Mouse (Mus musculus): Measurements from ENCODE around the gene 9130213A22Rik. TPM values are rescaled to one million over a fixed set of nuclear protein-coding genes. Genes with fewer than 3 reads are reported as not detected.

9130213A22Rik gene
- polyA plus RNA-seq, 1 experiment = 0.74 TPM

DNA sequence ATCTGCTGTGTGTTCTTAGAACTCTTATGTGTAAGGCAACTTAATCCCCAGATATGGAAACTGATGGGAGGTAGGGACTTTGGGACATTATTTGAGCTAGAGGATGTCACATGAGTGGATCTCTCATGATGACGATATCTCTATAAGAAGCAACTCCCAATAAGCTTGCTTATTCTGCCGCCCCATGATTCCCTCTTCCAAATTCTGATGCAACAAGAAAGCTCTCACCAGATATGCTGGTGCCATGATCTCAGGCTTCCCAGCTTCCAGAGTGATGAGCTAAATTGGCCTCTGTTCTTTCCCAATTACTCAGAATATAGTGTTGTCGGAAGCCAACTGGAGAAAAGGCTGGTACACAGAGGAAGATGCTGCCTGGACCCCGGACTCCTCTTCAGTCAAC is 10.5 kb downstream of the 9130213A22Rik start:
- 80% methylated on average over 4 of the region's 4 CpGs for WGBS
- Histone ChIP-seq H3K4me3 (ENCODE audit: insufficient read depth, low read depth, low read length) (no peak overlapping the region), H3K4me1 (ENCODE audit: control insufficient read depth, insufficient read depth, low read length) (no peaks in the 10 kb centered on the region), H3K27ac (ENCODE audit: insufficient read depth, low read depth, low read length) (no peak overlapping the region), H3K27me3 (replicated peaks; ENCODE audit: control insufficient read depth, insufficient read depth, low read length) (no peaks in the 10 kb centered on the region), H3K36me3 (ENCODE audit: control insufficient read depth, insufficient read depth, low read length) (peaks cover 12% of the 10 kb centered on the region)
- DNase-seq = no peak
- no peak for TF ChIP-seq POLR2A (IDR thresholded peaks at IDR 0.05; ENCODE audit: low read depth, low read length)
- no peak for TF ChIP-seq CTCF (conservative IDR thresholded peaks at IDR 0.05; ENCODE audit: insufficient read depth, insufficient read length, low read depth, low read length)

DNA sequence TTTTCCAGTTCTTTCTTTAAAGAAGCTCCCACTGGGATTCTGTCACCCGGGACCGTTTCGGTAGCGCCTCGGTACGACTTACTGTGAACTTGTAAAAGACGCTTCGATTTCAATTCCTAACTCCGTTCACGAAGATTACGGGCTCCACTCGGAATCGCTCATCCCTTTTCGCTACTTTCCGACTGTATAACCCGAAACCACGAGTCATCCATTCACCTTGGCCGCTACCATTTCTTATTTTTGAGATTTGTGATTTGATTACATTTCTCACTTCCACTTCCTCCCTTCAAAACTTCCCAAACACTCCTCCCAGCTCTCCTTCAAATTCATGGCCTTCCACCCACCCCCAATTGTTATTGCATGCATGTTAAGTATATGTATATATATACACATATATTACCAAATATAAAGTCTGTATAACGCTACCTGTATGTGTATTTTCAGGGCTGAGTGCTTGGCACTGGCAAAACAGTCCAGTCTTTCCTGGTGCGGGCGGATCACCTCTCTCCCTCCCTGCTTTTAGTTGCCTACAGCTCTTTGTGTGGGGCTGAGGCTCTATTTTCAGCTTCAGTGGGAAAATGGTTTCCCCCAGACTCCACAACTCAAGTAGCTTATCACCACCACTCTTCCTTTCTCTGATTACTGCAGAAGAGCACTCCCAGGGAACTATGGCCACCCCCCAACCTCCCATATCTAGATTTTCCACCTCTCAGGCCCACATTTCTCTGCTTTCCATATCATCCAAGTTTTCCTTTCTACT is 11.2 kb downstream of the 9130213A22Rik start:
- Histone ChIP-seq H3K4me3 (ENCODE audit: insufficient read depth, low read depth, low read length) (peak overlapping the region; percentile 10; the same call in 1 of the 2 replicates), H3K27me3 (replicated peaks; ENCODE audit: control insufficient read depth, insufficient read depth, low read length) (no peaks in the 10 kb centered on the region), H3K36me3 (ENCODE audit: control insufficient read depth, insufficient read depth, low read length) (peaks cover 14% of the 10 kb centered on the region), H3K4me1 (ENCODE audit: control insufficient read depth, insufficient read depth, low read length) (no peaks in the 10 kb centered on the region), H3K27ac (ENCODE audit: insufficient read depth, low read depth, low read length) (no peak overlapping the region)
- 19% methylated on average over 21 of the region's 21 CpGs for WGBS
- no peak for TF ChIP-seq POLR2A (IDR thresholded peaks at IDR 0.05; ENCODE audit: low read depth, low read length)
- no peak for TF ChIP-seq CTCF (conservative IDR thresholded peaks at IDR 0.05; ENCODE audit: insufficient read depth, insufficient read length, low read depth, low read length)
- DNase-seq = no peak

DNA sequence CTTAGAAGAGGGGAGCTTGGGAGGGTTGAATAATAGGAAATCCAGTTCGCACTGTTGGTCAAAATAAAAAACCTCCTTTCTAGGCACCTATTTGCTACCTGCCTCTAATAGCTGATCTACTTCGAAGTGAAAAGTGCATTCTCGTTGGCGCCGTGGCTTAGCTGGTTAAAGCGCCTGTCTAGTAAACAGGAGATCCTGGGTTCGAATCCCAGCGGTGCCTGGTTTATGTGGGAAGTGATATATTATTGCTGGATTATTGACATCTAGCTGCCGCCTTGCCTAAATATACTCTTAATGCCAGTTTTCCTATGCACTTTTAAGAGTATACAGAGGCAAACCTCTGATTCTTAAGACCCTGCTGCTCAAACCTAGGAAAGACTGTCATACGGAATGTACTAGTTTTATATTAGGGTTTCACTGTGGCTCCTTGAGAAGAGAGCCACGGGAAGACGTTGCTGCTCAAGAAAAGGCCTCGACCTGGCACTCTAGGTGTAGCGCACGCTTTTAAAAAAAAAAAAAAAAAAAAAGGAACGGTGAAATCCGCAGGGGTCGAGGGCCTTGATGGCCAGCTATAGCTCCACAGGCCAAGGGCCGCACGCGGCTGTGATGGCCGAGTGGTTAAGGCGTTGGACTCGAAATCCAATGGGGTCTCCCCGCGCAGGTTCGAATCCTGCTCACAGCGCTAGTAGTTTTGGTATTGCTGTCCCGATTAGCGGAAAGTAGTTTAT is 11.9 kb downstream of the 9130213A22Rik start:
- H3K4me1 ChIP-seq (ENCODE audit: control insufficient read depth, insufficient read depth, low read length) = no peaks in the 10 kb centered on the region
- peaks cover 16% of the 10 kb centered on the region for H3K36me3 ChIP-seq (ENCODE audit: control insufficient read depth, insufficient read depth, low read length)
- TF ChIP-seq CTCF (conservative IDR thresholded peaks at IDR 0.05; ENCODE audit: insufficient read depth, insufficient read length, low read depth, low read length) (no peak), POLR2A (IDR thresholded peaks at IDR 0.05; ENCODE audit: low read depth, low read length) (no peak)
- DNase-seq = peak; percentile 94
- 6% methylated on average over 30 of the region's 30 CpGs for WGBS
- peak overlapping the region; percentile 10; the same call in 1 of the 2 replicates for H3K4me3 ChIP-seq (ENCODE audit: insufficient read depth, low read depth, low read length)
- no peaks in the 10 kb centered on the region for H3K27me3 ChIP-seq (replicated peaks; ENCODE audit: control insufficient read depth, insufficient read depth, low read length)
- no peak overlapping the region for H3K27ac ChIP-seq (ENCODE audit: insufficient read depth, low read depth, low read length)

DNA sequence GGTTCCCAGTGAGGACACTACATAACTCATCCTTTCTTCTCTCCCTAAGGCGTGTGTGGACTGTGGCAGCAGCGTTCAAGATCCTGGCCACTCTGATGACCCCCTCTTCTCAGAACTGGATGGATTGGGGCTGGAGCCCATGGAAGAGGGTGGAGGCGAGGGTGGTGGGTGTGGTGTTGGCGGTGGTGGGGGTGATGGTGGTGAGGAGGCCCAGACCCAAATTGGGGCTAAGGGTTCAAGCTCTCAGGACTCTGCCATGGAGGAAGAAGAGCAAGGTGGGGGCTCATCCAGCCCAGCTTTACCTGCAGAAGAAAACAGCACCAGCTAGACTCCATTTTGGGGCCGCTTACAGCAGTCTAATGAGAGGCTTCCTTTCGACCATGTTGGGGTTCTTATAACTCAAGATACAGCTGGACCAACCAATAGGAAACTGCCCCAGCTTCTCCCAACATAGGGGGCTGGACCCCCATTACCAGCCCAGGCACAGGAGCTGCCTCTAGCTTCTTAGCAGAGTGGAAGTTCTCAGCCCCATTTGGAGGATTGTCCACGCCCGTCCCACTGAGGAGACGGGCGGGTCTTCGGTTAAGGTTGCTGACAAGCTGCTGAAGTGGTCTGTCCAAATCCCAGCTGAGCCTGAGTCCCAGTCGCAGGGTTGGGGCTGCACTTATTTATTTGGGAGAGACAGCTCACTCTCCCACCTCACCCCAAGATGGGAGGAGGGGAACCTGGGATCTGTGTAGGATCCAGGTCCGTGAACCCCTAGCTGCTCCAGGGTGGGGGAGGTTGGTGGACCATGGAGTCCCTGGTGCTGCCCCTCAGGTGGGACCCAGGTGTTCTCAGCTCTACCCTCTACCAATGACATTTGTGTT is 13.1 kb downstream of the 9130213A22Rik start:
- WGBS = 91% methylated on average over 13 of the region's 13 CpGs
- no peaks in the 10 kb centered on the region for H3K4me1 ChIP-seq (ENCODE audit: control insufficient read depth, insufficient read depth, low read length)
- DNase-seq = no peak
- H3K27ac ChIP-seq (ENCODE audit: insufficient read depth, low read depth, low read length) = no peak overlapping the region
- no peak overlapping the region for H3K4me3 ChIP-seq (ENCODE audit: insufficient read depth, low read depth, low read length)
- TF ChIP-seq POLR2A (IDR thresholded peaks at IDR 0.05; ENCODE audit: low read depth, low read length) (no peak), CTCF (conservative IDR thresholded peaks at IDR 0.05; ENCODE audit: insufficient read depth, insufficient read length, low read depth, low read length) (no peak)
- peaks cover 21% of the 10 kb centered on the region for H3K36me3 ChIP-seq (ENCODE audit: control insufficient read depth, insufficient read depth, low read length)
- no peaks in the 10 kb centered on the region for H3K27me3 ChIP-seq (replicated peaks; ENCODE audit: control insufficient read depth, insufficient read depth, low read length)

DNA sequence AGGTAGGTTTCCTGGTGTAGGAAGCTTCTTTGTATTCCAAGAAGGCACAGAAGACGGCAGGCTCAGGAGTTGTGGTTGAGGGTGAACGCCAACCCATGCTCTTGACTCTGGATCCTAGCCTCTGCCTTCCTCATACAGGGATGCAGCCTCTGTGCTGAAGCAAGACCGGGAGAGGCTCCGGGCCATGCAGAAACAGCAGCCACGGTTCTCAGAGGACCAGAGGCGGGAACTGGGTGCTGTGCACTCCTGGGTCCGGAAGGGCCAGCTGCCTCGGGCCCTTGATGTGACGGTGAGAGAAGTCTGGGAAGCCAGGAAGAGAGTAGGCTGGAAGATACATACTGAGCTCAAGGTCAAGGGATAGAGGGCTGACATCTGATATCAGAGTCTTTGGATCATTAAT is 14.2 kb downstream of the 9130213A22Rik start:
- WGBS = 82% methylated on average over 9 of the region's 9 CpGs
- H3K27ac ChIP-seq (ENCODE audit: insufficient read depth, low read depth, low read length) = no peak overlapping the region
- no peaks in the 10 kb centered on the region for H3K4me1 ChIP-seq (ENCODE audit: control insufficient read depth, insufficient read depth, low read length)
- H3K4me3 ChIP-seq (ENCODE audit: insufficient read depth, low read depth, low read length) = no peak overlapping the region
- H3K27me3 ChIP-seq (replicated peaks; ENCODE audit: control insufficient read depth, insufficient read depth, low read length) = no peaks in the 10 kb centered on the region
- TF ChIP-seq CTCF (conservative IDR thresholded peaks at IDR 0.05; ENCODE audit: insufficient read depth, insufficient read length, low read depth, low read length) = no peak
- TF ChIP-seq POLR2A (IDR thresholded peaks at IDR 0.05; ENCODE audit: low read depth, low read length) = no peak
- DNase-seq = no peak
- peaks cover 23% of the 10 kb centered on the region for H3K36me3 ChIP-seq (ENCODE audit: control insufficient read depth, insufficient read depth, low read length)

DNA sequence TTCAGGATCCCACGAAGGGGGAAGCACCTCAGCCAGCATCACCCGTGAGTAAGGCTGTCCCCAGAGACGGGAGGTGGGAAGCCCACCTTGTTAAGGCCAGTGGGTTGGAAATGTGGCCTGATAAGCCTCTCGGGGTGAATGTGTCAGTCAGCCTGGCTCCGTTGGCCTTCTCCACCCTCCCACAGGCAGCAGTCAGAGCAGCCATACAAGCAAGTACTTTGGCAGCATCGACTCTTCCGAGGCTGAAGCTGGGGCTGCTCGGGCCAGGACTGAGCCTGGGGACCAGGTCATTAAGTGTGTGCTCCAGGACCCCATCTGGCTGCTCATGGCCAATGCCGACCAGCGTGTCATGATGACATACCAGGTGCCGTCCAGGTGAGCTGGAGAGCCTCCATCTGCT is 14.7 kb downstream of the 9130213A22Rik start:
- no peak for TF ChIP-seq POLR2A (IDR thresholded peaks at IDR 0.05; ENCODE audit: low read depth, low read length)
- no peak for TF ChIP-seq CTCF (conservative IDR thresholded peaks at IDR 0.05; ENCODE audit: insufficient read depth, insufficient read length, low read depth, low read length)
- 91% methylated on average over 11 of the region's 11 CpGs for WGBS
- no peak for DNase-seq

More for the DNA sequence above, 14.7 kb downstream of the 9130213A22Rik start:
- Histone ChIP-seq H3K4me1 (ENCODE audit: control insufficient read depth, insufficient read depth, low read length) (no peaks in the 10 kb centered on the region), H3K4me3 (ENCODE audit: insufficient read depth, low read depth, low read length) (no peak overlapping the region), H3K36me3 (ENCODE audit: control insufficient read depth, insufficient read depth, low read length) (peaks cover 24% of the 10 kb centered on the region), H3K27ac (ENCODE audit: insufficient read depth, low read depth, low read length) (no peak overlapping the region), H3K27me3 (replicated peaks; ENCODE audit: control insufficient read depth, insufficient read depth, low read length) (no peaks in the 10 kb centered on the region)
